Comparison of ENCODE assay signal across 8 mouse cellular contexts in the genomic region with DNA sequence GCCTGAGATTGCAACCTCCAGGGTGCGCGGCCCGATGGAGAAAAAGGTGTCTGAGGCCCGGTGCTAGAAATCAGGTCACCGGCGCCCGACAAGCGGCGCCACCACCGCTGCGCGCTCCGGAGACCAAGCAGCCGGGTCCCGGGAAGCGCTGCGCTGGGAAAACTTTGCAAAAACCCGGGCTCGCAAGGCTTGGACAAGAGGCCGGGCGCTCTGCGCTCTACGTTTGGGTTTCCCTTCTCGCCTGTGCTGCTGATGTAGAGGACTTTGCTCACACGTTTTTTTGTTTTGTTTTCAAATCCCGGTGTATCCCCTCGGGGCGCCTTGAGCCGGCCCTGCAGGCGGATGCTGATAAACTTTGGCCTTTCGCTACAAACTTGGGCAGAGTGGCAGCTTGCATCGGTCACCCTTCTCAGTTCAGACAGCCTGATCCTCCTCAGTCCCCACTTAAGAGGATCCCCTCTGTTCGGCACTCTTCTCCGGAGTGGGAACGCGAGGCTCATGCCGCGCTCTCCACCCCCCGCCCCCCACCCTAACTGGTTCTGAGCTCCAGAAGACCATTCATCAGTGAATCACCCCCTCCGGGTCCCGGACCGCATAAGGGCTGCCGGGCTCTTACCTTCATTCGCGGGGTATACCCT. TPM values are rescaled to one million over a fixed set of nuclear protein-coding genes. Genes with fewer than 3 reads are reported as not detected.
DNase-seq lines count a peak whose midpoint lies in the region; ATAC-seq and TF ChIP-seq lines count a peak whose summit lies in the region.

No protein-coding gene starts in this region.

- in situ Hi-C loops in ES-E14 (cut with MboI; ENCODE audit: low sequenced_read_pairs in 2 of 2, unreplicated experiment in 2 of 2): no loop called here

- H3K9ac ChIP-seq in ES-E14 (ENCODE audit: insufficient read depth, low read depth, low read length, poor library complexity, severe bottlenecking): peak overlapping the region; percentile 83
- peak overlapping the region; percentile 83 for H3K9ac ChIP-seq in forebrain, embryonic 16.5 days (replicated peaks; ENCODE audit: low read depth, low read length)

- peak overlapping the region; percentile 94 for H3K4me2 ChIP-seq in forebrain, embryonic 16.5 days (ENCODE audit: low read length)

- no peak for TF ChIP-seq POLR2A in small intestine, adult 2 months (IDR thresholded peaks at IDR 0.05; ENCODE audit: low read depth, low read length)

- no peaks in the 10 kb centered on the region for H3K9me3 ChIP-seq in ES-E14 (ENCODE audit: control insufficient read depth, insufficient read depth, low read depth, low read length)
- H3K9me3 ChIP-seq in forebrain, embryonic 16.5 days (ENCODE audit: control insufficient read depth, low read length): no peaks in the 10 kb centered on the region

- under 1% methylated on average over 45 of the region's 45 CpGs for WGBS in forebrain, embryonic 16.5 days
- WGBS in macrophage (ENCODE audit: missing documents): 2% methylated on average over 44 of the region's 45 CpGs
- under 1% methylated on average over 45 of the region's 45 CpGs for WGBS in small intestine, adult 2 months

- DNase-seq in ES-E14 (ENCODE audit: low read depth, low spot score): no peak
- peak; percentile 59 to 67 for DNase-seq in adrenal gland, postnatal 36 days
- DNase-seq in heart, postnatal 4 days: peak; percentile 63
- DNase-seq in left cerebral cortex, postnatal 25 days (ENCODE audit: low spot score in 2 of 2): peak; percentile 59

- H3K79me2 ChIP-seq in macrophage (ENCODE audit: inconsistent target): no peaks in the 10 kb centered on the region

- no peak for TF ChIP-seq CTCF in small intestine, adult 2 months (IDR thresholded peaks at IDR 0.05; ENCODE audit: extremely low read depth, insufficient read length, insufficient replicate concordance, low read depth, low read length)

- H3K4me3 ChIP-seq in ES-E14 (ENCODE audit: insufficient read depth in 1 of 2, low read depth in 1 of 2, low read length in 2 of 2, poor library complexity in 1 of 2, severe bottlenecking in 1 of 2) (peak overlapping the region; percentile 85 to 99), macrophage (ENCODE audit: inconsistent target) (peak overlapping the region; percentile 16; the same call in 1 of the 2 replicates)
- peak overlapping the region; percentile 82 for H3K4me3 ChIP-seq in forebrain, embryonic 16.5 days (replicated peaks; ENCODE audit: low read length)
- peak overlapping the region; percentile 84 for H3K4me3 ChIP-seq in small intestine, adult 2 months (ENCODE audit: low read depth, low read length)

- intact Hi-C loops in left cerebral cortex, postnatal 25 days (cut with DNase I): loop anchor here (5.0 to 10.0 kb wide), 6 partner anchors 410 to 1772 kb away; no protein-coding TSS in a partner anchor

- peaks cover 2 to 4% of the 10 kb centered on the region in 2 experiments; a peak in 2 of 4 replicates for H3K4me1 ChIP-seq in ES-E14 (ENCODE audit: control insufficient read depth in 2 of 2, insufficient read depth in 2 of 2, low read length in 2 of 2, poor library complexity in 1 of 2)
- peaks cover 27% of the 10 kb centered on the region for H3K4me1 ChIP-seq in forebrain, embryonic 16.5 days (replicated peaks; ENCODE audit: control insufficient read depth, insufficient read depth, low read length)
- H3K4me1 ChIP-seq in small intestine, adult 2 months (ENCODE audit: control insufficient read depth, insufficient read depth, insufficient read length, low read length): no peaks in the 10 kb centered on the region; the same call in 1 of the 2 replicates

- no peaks in the 10 kb centered on the region for H3K27me3 ChIP-seq in forebrain, embryonic 16.5 days (replicated peaks; ENCODE audit: control insufficient read depth, insufficient read depth, low read length)
- H3K27me3 ChIP-seq in small intestine, adult 2 months (ENCODE audit: control insufficient read depth, insufficient read depth, low read length): 0 out of 2 replicates have a peak, but pooled peaks cover 3% of the 10 kb centered on the region

- H3K27ac ChIP-seq in ES-E14 (ENCODE audit: insufficient read depth, low read depth, low read length, poor library complexity, severe bottlenecking): no peak overlapping the region; the same call in 1 of the 2 replicates
- peak overlapping the region; percentile 97 for H3K27ac ChIP-seq in forebrain, embryonic 16.5 days (ENCODE audit: low read length)
- H3K27ac ChIP-seq in macrophage: no peak overlapping the region
- H3K27ac ChIP-seq in small intestine, adult 2 months (ENCODE audit: insufficient read depth, low read depth, low read length): no peak overlapping the region

- ATAC-seq in forebrain, embryonic 16.5 days: peak; percentile 29
- ATAC-seq in activated CD4-positive, CD25-positive, alpha-beta regulatory T cell, adult 4 months: no peak

- peaks cover 3% of the 10 kb centered on the region; the same call in 1 of the 2 replicates for H3K36me3 ChIP-seq in ES-E14 (ENCODE audit: control insufficient read depth, insufficient read depth, low read length, poor library complexity, severe bottlenecking)
- H3K36me3 ChIP-seq in forebrain, embryonic 16.5 days (ENCODE audit: control insufficient read depth, insufficient read depth): no peaks in the 10 kb centered on the region
- no peaks in the 10 kb centered on the region for H3K36me3 ChIP-seq in macrophage (ENCODE audit: inconsistent target)
- H3K36me3 ChIP-seq in small intestine, adult 2 months (ENCODE audit: control insufficient read depth, insufficient read depth, low read length): no peaks in the 10 kb centered on the region

TF ChIP-seq in ES-E14, 5 proteins besides CTCF, POLR2A, EP300 and RAD21:
- TF ChIP-seq CHD2 (IDR thresholded peaks at IDR 0.05; ENCODE audit: low read depth, low read length): no peak

RNA-seq across cellular contexts. Expression of a gene that starts 0.4 kb away (rescaled TPM):
- 99.7 and 142 TPM in 2 replicates for total RNA-seq in ES-E14 (2012; rRNA removed)
- 1 to 10 TPM; 1.7 to 2.3 TPM for total RNA-seq in adrenal gland, postnatal 36 days (2021)
- polyA plus RNA-seq in forebrain, embryonic 16.5 days (2015; fragmentation: Nextera tagmentation; extraction: Ambion mirVana): 76.4 and 89.5 TPM in 2 replicates
- 10 to 100 TPM; 22.4 to 25.4 TPM for total RNA-seq in heart, postnatal 4 days (2021)
- 100 to 1,000 TPM; 177 to 192 TPM for total RNA-seq in left cerebral cortex, postnatal 25 days (2021)
- total RNA-seq in macrophage (2018; cell fraction: chromatin; rRNA removed): 1 to 10 TPM in 4 of 26 experiments, under 1 TPM in 8, not detected in 14; 0.10 to 2.0 (median 0.58) TPM
- under 1 TPM in 9 of 26 experiments, not detected in 17; 0.03 to 0.42 (median 0.10) TPM for total RNA-seq in macrophage (2018; cell fraction: cytosol; rRNA removed)
- 1 to 10 TPM in 1 of 26 experiments, under 1 TPM in 10, not detected in 15; 0.15 to 1.2 (median 0.48) TPM for total RNA-seq in macrophage (2018; cell fraction: nucleus; rRNA removed)
- polyA plus RNA-seq in macrophage (2018): not detected in 3 replicates
- 2.0 and 2.6 TPM in 2 replicates for polyA plus RNA-seq in small intestine, adult 2 months (2012; rRNA removed)
- polyA plus RNA-seq in activated CD4-positive, CD25-positive, alpha-beta regulatory T cell, adult 4 months (2017; shearing (Covaris generic)): under 1 TPM in 1 of 2 experiments, not detected in 1; 0.12 TPM

Comparison
In these comparisons a context has a peak if more than half of its experiments do, and no peak if none do; other contexts are left out.
1. H3K4me3 ChIP-seq: peak in every context shown above with its lines; median percentile 92 in ES-E14; 84 in small intestine, adult 2 months; 82 in forebrain, embryonic 16.5 days; 16 in macrophage.
2. RNA of a gene that starts 0.4 kb away (total RNA-seq): 177 to 192 TPM in left cerebral cortex, postnatal 25 days, 99.7 to 142 TPM in ES-E14 and 22.4 to 25.4 TPM in heart, postnatal 4 days; 1.7 to 2.3 TPM in adrenal gland, postnatal 36 days; every median in the first group is over 4 times any median in the second.